Mouse (Mus musculus) limb, embryonic 12.5 days (tissue): Measurements from ENCODE around the gene Spag9. TPM values are rescaled to one million over a fixed set of nuclear protein-coding genes. Genes with fewer than 3 reads are reported as not detected.

Experiments
- ATAC-seq: fragments of 200-750 bp; cut with Nextera tagmentation; 2 replicates; pipeline ENCODE4 v1.8.0; 2017; ENCODE audit warnings: low read depth, moderate TSS enrichment; ENCODE audit not compliant: insufficient number of reproducible peaks, insufficient read depth, low FRiP score, low TSS enrichment
- H3K27ac ChIP-seq: fragments of 300-500 bp; sonication (generic); 2 replicates; pipeline ENCODE4 v1.5.1; 2016; ENCODE audit warnings: mild to moderate bottlenecking, moderate library complexity
- H3K27me3 ChIP-seq: fragments of 300-500 bp; sonication (generic); 2 replicates; pipeline ENCODE4 v1.6.1; 2016; ENCODE audit warnings: mild to moderate bottlenecking, moderate library complexity
- H3K36me3 ChIP-seq: fragments of 300-500 bp; sonication (generic); 2 replicates; pipeline ENCODE4 v1.6.1; 2016; ENCODE audit warnings: mild to moderate bottlenecking, moderate library complexity
- H3K4me1 ChIP-seq: fragments of 300-500 bp; sonication (generic); replicated peaks from 2 replicates; pipeline ENCODE4 v1.6.1; 2016
- H3K4me2 ChIP-seq: fragments of 300-500 bp; sonication (generic); 2 replicates; pipeline ENCODE4 v1.6.1; 2016; ENCODE audit warnings: mild to moderate bottlenecking, moderate library complexity
- H3K4me3 ChIP-seq: fragments of 300-500 bp; sonication (generic); replicated peaks from 2 replicates; pipeline ENCODE4 v1.5.1; 2016; ENCODE audit warnings: mild to moderate bottlenecking
- H3K9ac ChIP-seq: fragments of 300-500 bp; sonication (generic); replicated peaks from 2 replicates; pipeline ENCODE4 v1.6.1; 2016; ENCODE audit warnings: mild to moderate bottlenecking, moderate library complexity
- H3K9me3 ChIP-seq: fragments of 300-500 bp; sonication (generic); 2 replicates; pipeline ENCODE4 v1.6.1; 2016; ENCODE audit warnings: mild to moderate bottlenecking, moderate library complexity
- WGBS: fragments of 180-500 bp; shearing (Covaris S2); methylation state at CpG from one replicate; pipeline ENCODE4 v1.1.7; 2016; 5-methylcytosine and 5-hydroxymethylcytosine counted together
- polyA plus RNA-seq: library from polyadenylated mRNA; unstranded; fragments of >200 nt; fragmentation: Nextera tagmentation; extraction: Ambion mirVana; gene quantifications from 2 replicates; pipeline ENCODE4 v1.2.1, GENCODE M21; 2016

Spag9 gene
- polyA plus RNA-seq, 1 experiment from 2014 or later, result 53.8 TPM

DNA sequence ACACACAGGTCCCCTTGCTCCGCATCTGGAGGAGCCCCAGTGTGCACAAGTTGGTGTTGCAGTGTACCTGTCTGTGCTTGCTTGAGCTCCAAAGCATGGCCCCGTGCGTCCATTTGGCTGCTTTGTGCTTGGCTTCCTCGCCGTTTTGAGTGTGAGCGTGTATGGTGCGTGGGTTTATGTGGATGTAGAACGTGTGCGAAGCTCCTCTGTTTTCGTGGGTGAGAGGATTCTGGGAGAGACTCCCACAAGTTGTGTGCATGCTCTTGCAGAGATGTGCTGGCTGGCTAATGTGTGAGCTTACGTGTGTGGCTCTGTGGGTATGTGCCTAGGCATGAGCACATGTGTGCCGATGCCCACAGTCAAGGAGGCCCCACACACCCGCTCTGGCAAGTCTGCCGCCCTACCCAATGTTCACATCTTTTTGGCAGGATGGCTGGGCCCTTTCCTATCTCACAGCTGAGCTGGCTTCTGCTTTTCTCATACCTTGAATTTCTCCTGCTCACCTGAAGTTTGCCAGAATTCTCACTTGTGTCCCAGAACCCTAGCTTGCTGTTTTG lies 150.2 kb downstream of the Spag9 start:
- ATAC-seq, result no peak
- Histone ChIP-seq H3K4me1 (peaks cover 11% of the 10 kb centered on the region), H3K9ac (no peak overlapping the region), H3K9me3 (no peaks in the 10 kb centered on the region), H3K27me3 (peaks cover 8% of the 10 kb centered on the region; the same call in 1 of the 2 replicates), H3K4me2 (no peak overlapping the region), H3K4me3 (no peak overlapping the region), H3K27ac (no peak overlapping the region), H3K36me3 (no peaks in the 10 kb centered on the region)
- WGBS, result 94% methylated on average over 14 of the region's 14 CpGs

DNA sequence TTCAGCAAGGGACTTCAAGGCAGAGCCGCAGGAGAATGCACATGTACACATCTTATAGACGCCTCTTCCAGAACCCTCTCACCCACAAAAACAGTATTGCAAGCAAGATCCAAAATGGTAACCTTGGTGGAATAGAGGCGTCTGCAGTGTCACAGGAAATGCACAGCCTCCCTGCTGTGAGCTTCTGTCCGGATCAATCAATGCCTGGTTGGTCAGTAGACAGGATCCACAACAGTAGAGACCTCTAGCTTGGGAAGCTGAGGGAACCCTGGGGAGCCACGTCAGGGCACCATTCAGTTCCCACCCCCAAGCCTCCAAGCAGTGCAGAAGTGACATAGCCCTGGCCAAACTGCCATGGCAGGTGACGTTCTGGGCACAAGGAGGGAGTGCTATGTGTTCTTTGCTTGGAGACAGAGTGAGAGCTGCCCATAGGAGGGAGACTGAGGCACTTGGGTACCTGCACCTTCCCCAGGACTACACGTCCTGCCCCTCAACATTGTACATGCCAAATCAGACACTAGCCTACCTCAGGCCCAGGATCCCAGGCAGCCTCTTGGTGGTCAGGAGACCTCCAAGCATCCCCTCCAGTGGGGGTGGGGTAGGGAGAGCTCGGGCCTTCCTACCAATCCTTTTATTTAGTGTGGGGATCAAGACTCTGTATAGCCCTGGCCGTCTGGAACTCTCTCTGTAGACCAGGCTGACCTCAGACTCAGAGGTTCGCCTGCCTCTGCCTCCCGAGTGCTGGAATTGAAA lies 151.0 kb downstream of the Spag9 start:
- H3K36me3 ChIP-seq, result no peaks in the 10 kb centered on the region
- 67% methylated on average over 11 of the region's 11 CpGs for WGBS

DNA sequence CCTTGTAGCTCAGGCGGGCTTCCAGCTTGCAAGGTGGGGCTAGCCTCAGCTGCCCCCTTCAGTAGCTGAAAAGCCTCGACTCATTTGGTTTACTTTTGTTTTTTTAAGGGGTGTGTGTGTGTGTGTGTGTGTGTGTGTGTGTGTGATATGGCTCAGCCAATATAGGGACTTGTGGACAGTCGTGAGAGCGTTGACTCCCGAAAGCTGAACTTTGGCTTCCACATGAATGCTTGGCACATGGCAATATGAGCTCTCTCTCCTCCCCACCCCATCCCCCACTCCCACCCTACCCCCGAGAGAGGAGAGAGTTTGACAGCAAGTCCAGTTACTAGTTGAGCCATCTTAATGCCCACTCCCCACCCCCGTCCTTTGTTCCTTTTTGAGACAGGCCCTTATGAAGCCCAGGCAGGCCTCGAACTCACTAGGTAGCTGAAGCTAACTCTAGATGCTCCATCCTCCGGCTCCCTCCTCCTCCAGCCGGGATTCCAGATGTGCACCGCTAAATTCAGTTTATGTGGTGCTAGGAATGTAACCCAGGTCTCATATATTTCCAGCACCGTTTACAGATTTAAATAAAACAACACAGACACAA lies 152.3 kb downstream of the Spag9 start:
- Histone ChIP-seq H3K36me3 (no peaks in the 10 kb centered on the region), H3K4me1 (peaks cover 11% of the 10 kb centered on the region), H3K27me3 (peaks cover 16% of the 10 kb centered on the region; the same call in 1 of the 2 replicates), H3K9ac (no peak overlapping the region), H3K4me3 (no peak overlapping the region), H3K4me2 (no peak overlapping the region), H3K27ac (no peak overlapping the region), H3K9me3 (no peaks in the 10 kb centered on the region)
- ATAC-seq, result no peak
- 49% methylated on average over 12 of the region's 12 CpGs for WGBS

More for the DNA sequence above, 151.0 kb downstream of the Spag9 start:
- Histone ChIP-seq H3K4me3 (no peak overlapping the region), H3K4me1 (peaks cover 11% of the 10 kb centered on the region), H3K4me2 (no peak overlapping the region), H3K9ac (no peak overlapping the region), H3K9me3 (no peaks in the 10 kb centered on the region), H3K27me3 (peaks cover 14% of the 10 kb centered on the region; the same call in 1 of the 2 replicates), H3K27ac (no peak overlapping the region)
- ATAC-seq, result no peak

DNA sequence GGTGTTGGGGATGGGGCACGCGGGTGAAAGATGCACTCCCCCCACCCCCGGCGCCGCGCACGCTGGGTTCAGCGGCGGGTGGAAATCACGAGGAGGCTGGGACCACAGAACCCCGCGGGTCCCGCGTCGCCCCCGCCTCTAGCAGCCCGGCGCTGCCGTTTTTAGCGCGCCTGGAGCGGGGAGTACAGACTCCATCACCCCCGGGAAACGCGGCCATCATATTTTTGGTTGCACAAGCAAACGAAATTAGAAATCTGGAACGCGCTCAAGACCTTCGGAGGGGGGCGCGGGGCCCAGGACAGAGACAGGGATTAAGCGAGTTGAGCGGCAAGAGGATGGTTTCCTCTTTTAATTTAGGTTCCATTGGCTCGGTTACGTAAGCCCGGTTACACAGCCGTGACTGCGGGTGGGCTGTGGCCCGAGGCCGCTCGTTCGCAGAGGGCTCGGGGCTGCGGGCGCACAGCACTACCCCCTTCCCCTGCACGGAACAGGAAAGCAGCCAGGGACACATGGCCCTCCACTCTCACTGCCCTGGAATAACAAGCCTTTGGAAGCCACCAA lies 153.1 kb downstream of the Spag9 start:
- Histone ChIP-seq H3K9ac (peak overlapping the region; percentile 67), H3K27ac (peak overlapping the region; percentile 41; the same call in 1 of the 2 replicates), H3K4me1 (peaks cover 11% of the 10 kb centered on the region), H3K4me3 (peak overlapping the region; percentile 52), H3K9me3 (no peaks in the 10 kb centered on the region), H3K27me3 (peaks cover 16% of the 10 kb centered on the region; the same call in 1 of the 2 replicates), H3K4me2 (peak overlapping the region; percentile 90), H3K36me3 (no peaks in the 10 kb centered on the region)
- ATAC-seq, result no peak; the same call in 1 of the 2 replicates
- under 1% methylated on average over 46 of the region's 46 CpGs for WGBS

DNA sequence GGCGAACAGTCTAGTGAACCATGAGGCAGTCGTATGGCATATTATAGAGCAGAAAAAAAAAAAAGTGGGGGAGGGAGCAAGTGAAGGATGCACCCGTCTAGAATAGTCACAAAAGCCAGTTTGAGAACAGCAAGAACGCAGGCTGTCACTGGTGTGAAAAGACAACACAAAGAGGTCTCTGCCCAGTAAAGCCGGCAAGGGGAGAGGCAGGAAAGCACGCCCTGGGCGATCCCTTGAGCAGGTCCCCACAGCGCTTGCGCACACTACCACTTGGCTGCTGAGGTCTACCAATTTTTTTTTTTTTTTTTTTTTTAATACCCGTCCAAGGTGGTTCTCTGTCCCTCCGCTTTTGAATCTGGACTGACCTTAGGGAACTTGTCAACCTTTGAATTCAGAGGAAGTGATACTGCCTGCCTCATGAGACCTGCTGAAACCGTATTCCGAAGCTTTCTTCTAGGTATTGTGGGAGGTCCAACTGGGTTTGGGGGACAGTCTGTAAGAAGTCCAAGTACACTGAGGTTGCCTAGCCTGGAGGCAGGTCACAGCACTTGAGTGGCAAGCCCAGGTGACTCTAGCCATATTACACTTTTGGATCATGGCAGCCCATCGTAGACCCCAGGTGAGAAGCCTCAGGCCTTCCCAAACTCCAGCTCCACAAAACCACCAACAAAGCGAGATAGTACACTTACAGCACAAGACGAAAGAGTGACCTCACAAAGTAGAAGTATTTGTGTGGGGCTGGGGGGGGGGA lies 153.8 kb downstream of the Spag9 start:
- no peak for ATAC-seq
- H3K4me3 ChIP-seq, result peak overlapping the region; percentile 52
- peaks cover 11% of the 10 kb centered on the region for H3K4me1 ChIP-seq
- no peaks in the 10 kb centered on the region for H3K9me3 ChIP-seq
- peak overlapping the region; percentile 41; the same call in 1 of the 2 replicates for H3K27ac ChIP-seq
- peak overlapping the region; percentile 67; the same call in 1 of the 2 replicates for H3K9ac ChIP-seq
- WGBS, result 23% methylated on average over 16 of the region's 16 CpGs
- peaks cover 16% of the 10 kb centered on the region; the same call in 1 of the 2 replicates for H3K27me3 ChIP-seq
- H3K4me2 ChIP-seq, result peak overlapping the region; percentile 90
- H3K36me3 ChIP-seq, result no peaks in the 10 kb centered on the region

DNA sequence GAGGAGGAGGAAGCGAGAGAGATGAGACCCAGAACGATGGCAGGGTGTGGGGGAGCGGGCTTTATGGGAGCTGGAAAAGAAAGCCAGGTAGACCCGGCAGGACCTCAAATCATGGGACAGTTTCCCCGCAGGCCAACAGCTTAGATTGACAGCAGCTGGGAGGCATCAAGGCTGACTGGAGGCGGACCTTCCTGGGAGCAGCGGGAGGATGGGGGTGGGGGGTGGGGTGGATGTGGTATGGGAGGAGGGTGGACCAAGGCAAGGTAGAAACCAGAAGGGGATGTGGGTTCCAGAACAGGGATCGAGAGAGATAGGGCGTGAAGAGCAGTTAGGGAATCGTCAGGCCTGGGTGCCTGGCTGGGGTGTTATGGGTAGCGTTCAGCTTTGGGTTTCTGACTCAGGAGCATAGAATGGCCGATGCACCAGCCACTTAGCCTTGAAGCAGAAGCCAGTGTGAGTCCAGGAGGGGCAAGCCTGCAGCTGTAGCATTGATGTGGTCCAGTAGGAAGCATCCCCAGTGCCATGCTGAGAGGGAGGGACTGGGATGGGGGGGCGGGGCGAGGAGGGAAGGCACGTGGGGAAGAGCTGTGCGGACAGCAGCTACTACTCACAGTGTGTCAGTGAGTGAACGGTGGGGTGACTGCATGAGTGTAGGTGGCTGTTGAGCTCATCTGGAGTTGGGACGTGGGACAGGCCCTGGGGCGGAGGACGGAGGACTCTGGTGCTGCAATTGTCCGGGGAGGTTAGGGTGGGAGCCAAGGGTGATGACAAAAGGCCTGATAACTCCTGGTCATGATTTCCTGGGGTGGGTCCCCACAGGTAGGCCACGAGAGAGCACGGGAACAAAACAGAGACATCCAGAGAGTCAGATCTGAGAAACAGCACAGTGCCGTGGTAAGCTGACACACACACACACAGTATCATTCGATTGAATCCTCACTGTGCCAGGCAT lies 154.9 kb downstream of the Spag9 start:
- no peaks in the 10 kb centered on the region for H3K9me3 ChIP-seq
- H3K4me2 ChIP-seq, result 0 out of 2 replicates have a peak overlapping the region, but pooled peaks have one; percentile 10
- 37% methylated on average over 25 of the region's 25 CpGs for WGBS
- no peaks in the 10 kb centered on the region for H3K36me3 ChIP-seq
- no peak overlapping the region for H3K27ac ChIP-seq
- H3K9ac ChIP-seq, result 0 out of 2 replicates have a peak overlapping the region, but pooled peaks have one; percentile 3
- ATAC-seq, result no peak
- no peak overlapping the region for H3K4me3 ChIP-seq
- H3K27me3 ChIP-seq, result peaks cover 16% of the 10 kb centered on the region; the same call in 1 of the 2 replicates
- H3K4me1 ChIP-seq, result peaks cover 11% of the 10 kb centered on the region

DNA sequence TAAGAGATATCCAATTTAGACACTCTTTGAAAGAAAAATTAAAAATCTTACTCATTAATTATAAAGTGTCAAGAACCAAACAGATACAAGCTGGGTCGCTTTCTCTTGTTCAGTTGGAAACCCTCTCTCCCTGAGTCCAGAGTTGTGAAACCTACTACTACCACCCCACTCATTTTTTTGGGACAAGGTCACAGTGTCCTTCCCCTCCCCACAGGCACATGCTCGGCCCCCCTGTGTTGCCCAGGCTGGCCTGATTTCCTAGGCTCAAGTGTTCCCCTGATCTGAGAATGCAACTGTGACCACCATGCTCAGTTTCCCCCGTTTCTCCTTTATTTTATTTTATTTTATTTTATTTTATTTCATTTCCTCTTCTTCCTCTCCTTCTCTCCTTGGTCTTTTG lies 158.3 kb downstream of the Spag9 start:
- no peak for ATAC-seq
- no peak overlapping the region for H3K4me3 ChIP-seq
- H3K9me3 ChIP-seq, result no peaks in the 10 kb centered on the region
- WGBS, result 81% methylated on average over 3 of the region's 3 CpGs
- no peak overlapping the region for H3K4me2 ChIP-seq
- H3K9ac ChIP-seq, result no peak overlapping the region
- peaks cover 21% of the 10 kb centered on the region for H3K4me1 ChIP-seq
- H3K27me3 ChIP-seq, result peaks cover 16% of the 10 kb centered on the region; the same call in 1 of the 2 replicates
- H3K36me3 ChIP-seq, result no peaks in the 10 kb centered on the region
- no peak overlapping the region for H3K27ac ChIP-seq

DNA sequence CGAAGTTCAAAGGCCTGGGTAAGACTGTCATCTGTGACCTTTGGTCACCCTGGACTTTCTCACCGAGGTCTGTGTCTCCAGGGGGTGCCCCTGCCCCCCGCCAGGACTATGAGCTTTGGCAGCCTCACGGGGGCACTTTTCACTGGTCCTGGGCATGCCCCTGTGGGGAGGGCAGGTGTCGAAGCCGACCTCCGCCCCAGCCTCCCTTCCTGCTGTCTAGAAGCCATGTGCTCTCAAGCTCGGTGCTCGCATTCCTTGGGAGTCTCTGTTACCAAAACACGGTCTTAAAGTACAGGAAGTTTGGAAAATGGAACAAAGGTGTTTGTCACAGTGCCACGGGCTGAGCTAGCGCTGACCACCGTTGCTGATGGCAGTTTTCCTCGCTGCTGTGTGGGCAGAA lies 162.6 kb downstream of the Spag9 start:
- Histone ChIP-seq H3K27me3 (peaks cover 8% of the 10 kb centered on the region), H3K9ac (no peak overlapping the region), H3K36me3 (no peaks in the 10 kb centered on the region), H3K27ac (peak overlapping the region; percentile 92), H3K4me1 (peaks cover 33% of the 10 kb centered on the region), H3K4me2 (no peak overlapping the region), H3K4me3 (no peak overlapping the region), H3K9me3 (no peaks in the 10 kb centered on the region)
- ATAC-seq, result no peak
- 30% methylated on average over 14 of the region's 14 CpGs for WGBS

DNA sequence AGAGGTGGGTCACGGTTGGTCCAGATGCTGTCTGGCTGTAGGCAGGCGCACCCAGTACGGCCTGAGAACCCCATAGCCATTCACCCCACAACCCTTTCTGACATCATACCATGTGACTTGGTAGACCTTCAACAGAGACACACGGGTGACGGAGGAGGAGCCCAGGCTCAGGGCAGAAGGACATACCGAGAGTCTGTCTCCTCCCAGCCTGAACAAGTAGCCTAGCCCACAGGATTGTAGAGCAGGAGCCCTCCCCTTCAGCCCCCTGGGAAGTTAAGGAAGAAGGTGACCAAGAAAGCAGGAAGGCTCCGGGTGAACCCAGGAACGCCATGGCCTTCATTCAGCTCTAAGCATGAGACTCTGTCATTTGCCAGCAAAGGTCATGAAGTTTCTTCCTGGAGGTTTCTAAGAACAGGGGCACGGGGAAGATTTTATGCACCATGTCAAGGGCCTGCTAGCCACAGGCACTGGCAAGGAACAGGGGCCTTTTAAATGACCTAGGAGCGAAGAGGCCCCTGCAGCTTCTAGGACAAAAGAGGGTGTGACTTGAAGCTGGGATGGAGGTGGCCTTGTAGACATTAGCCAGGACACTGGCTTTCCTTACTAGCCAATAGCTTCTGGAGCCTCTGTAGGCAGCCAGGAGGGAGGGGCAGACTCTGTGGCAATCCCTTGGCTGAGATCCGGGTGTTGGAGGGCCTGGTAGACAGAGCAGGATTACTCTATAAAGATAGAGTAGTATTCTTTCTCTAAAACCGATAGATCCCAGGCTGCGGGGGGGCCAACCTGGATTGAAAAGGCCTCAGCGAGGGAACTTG lies 163.4 kb downstream of the Spag9 start:
- Histone ChIP-seq H3K4me3 (no peak overlapping the region), H3K36me3 (no peaks in the 10 kb centered on the region), H3K9me3 (no peaks in the 10 kb centered on the region), H3K4me2 (no peak overlapping the region), H3K4me1 (peaks cover 33% of the 10 kb centered on the region), H3K9ac (no peak overlapping the region), H3K27ac (peak overlapping the region; percentile 92), H3K27me3 (peaks cover 8% of the 10 kb centered on the region)
- ATAC-seq, result no peak
- 58% methylated on average over 14 of the region's 14 CpGs for WGBS
